Mouse (Mus musculus) midbrain, embryonic 16.5 days (tissue): ENCODE measurements around the gene Fam228b. TPM values are rescaled to one million over a fixed set of nuclear protein-coding genes. Genes with fewer than 3 reads are reported as not detected.
"Not testable (repeated sequence)": the region's sequence is repeated elsewhere in the genome, so short reads cannot be mapped to it uniquely, and the experiment has no call there.

Experiments
- ATAC-seq: fragments of 200-750 bp; cut with Nextera tagmentation; 2 replicates; pipeline ENCODE4 v1.8.0; 2017; ENCODE audit warnings: moderate TSS enrichment
- H3K27ac ChIP-seq: fragments of 300-500 bp; sonication (generic); 2 replicates; pipeline ENCODE4 v1.5.1; 2014; ENCODE audit warnings: mild to moderate bottlenecking, low read length, mixed read lengths
- H3K27me3 ChIP-seq: fragments of 300-500 bp; sonication (generic); 2 replicates; pipeline ENCODE4 v1.6.1; 2014; ENCODE audit warnings: low read depth, low read length, mixed read lengths; ENCODE audit not compliant: control insufficient read depth, insufficient read depth
- H3K36me3 ChIP-seq: fragments of 300-500 bp; sonication (generic); 2 replicates; pipeline ENCODE4 v1.6.1; 2014; ENCODE audit warnings: mild to moderate bottlenecking, low read length, moderate library complexity, mixed read lengths; ENCODE audit not compliant: control insufficient read depth, insufficient read depth
- H3K4me1 ChIP-seq: fragments of 300-500 bp; sonication (generic); 2 replicates; pipeline ENCODE4 v1.6.1; 2014; ENCODE audit warnings: mild to moderate bottlenecking, low read length, mixed read lengths; ENCODE audit not compliant: control insufficient read depth, insufficient read depth
- H3K4me2 ChIP-seq: fragments of 300-500 bp; sonication (generic); 2 replicates; pipeline ENCODE4 v1.6.1; 2014; ENCODE audit warnings: mild to moderate bottlenecking, low read length, mixed read lengths
- H3K4me3 ChIP-seq: fragments of 300-500 bp; sonication (generic); 2 replicates; pipeline ENCODE4 v1.5.1; 2014; ENCODE audit warnings: low read depth, mild to moderate bottlenecking, low read length, moderate library complexity, mixed read lengths
- H3K9ac ChIP-seq: fragments of 300-500 bp; sonication (generic); 2 replicates; pipeline ENCODE4 v1.6.1; 2014; ENCODE audit warnings: low read depth, low read length, mixed read lengths
- H3K9me3 ChIP-seq: fragments of 300-500 bp; sonication (generic); replicated peaks from 2 replicates; pipeline ENCODE4 v1.6.1; 2014; ENCODE audit warnings: mild to moderate bottlenecking, low read length, mixed read lengths; ENCODE audit not compliant: control insufficient read depth, poor library complexity, severe bottlenecking
- WGBS: fragments of 180-500 bp; shearing (Covaris S2); extraction: QIAGEN DNeasy Blood & Tissue Kit; methylation state at CpG from one replicate; pipeline ENCODE4 v1.1.7; 2014; 5-methylcytosine and 5-hydroxymethylcytosine counted together
- polyA plus RNA-seq: library from polyadenylated mRNA; unstranded; fragments of >200 nt; fragmentation: Nextera tagmentation; extraction: Ambion mirVana; gene quantifications from 2 replicates; pipeline ENCODE4 v1.2.1, GENCODE M21; 2015

Gene Fam228b
- polyA plus RNA-seq, 1 experiment from 2014 or later: 8.0 TPM

DNA sequence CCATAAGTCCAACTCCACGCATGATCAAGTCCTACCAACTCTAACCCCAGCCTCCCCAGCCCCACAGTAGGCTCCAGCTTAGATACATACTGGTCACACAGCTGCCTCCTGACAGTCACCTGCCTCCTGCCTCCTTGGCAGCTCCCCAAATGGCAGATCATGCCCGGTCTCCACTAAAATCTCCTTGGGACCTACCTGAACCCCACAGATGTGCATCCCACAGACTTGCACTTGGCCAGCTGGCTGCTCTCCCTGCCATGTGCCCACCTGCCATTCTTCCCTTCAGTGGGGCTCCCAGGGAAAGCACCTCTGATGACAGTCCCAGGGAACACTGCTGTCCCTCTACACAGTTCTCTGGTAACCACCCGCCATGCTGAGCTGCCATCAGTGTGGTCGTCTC is 60.8 kb downstream of the Fam228b start:
- H3K27me3 ChIP-seq: no peaks in the 10 kb centered on the region
- peaks cover 22% of the 10 kb centered on the region for H3K36me3 ChIP-seq
- no peak overlapping the region for H3K4me3 ChIP-seq
- 87% methylated on average over 4 of the region's 4 CpGs for WGBS
- no peaks in the 10 kb centered on the region for H3K9me3 ChIP-seq
- H3K27ac ChIP-seq: no peak overlapping the region
- no peak for ATAC-seq
- H3K4me1 ChIP-seq: no peaks in the 10 kb centered on the region
- no peak overlapping the region for H3K9ac ChIP-seq
- no peak overlapping the region for H3K4me2 ChIP-seq

DNA sequence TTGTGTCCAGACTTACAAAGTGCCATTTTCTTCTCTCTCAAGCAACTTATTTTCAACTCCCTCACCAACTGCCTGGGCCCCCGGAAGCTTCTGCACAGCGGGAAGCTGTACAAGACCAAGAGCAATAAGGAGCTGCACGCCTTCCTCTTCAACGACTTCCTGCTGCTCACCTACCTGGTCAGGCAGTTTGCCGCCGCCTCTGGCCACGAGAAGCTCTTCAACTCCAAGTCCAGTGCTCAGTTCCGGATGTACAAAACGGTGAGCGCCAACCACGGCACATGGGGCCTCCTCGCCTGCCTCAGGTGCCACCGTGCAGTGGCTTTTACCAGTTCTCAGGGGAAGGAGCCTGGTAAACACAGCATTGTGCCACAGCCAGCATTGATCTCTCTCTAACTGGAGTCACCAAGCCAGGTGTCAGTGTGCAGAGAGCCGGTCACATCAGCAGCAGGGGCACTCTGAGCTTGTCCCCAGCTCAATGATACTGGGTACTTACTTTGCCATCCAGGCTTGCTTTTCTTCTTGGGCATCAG is 61.5 kb downstream of the Fam228b start:
- no peaks in the 10 kb centered on the region for H3K27me3 ChIP-seq
- 96% methylated on average over 14 of the region's 14 CpGs for WGBS
- H3K4me1 ChIP-seq: no peaks in the 10 kb centered on the region
- no peaks in the 10 kb centered on the region for H3K9me3 ChIP-seq
- no peak overlapping the region for H3K9ac ChIP-seq
- H3K27ac ChIP-seq: no peak overlapping the region
- no peak overlapping the region for H3K4me3 ChIP-seq
- no peak overlapping the region for H3K4me2 ChIP-seq
- ATAC-seq: no peak
- peaks cover 18% of the 10 kb centered on the region for H3K36me3 ChIP-seq

DNA sequence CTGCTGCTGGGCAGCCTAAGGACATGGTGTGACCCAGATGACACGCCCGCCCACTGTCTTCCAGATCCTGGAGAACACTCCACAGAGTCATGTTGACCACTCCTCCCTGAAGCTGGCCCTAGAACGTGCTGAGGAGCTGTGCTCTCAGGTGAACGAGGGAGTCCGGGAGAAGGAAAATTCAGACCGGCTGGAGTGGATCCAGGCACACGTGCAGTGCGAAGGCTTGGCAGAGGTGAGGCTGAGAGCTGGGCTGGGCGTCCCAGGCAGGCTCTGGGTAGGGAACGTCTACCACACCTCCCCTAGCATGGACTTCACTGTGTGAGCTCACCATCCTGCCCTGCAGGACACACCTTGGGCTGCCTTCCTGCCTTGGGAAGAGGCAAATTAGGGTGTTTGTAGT is 62.2 kb downstream of the Fam228b start:
- Histone ChIP-seq H3K9ac (no peak overlapping the region), H3K4me3 (no peak overlapping the region), H3K4me2 (no peak overlapping the region), H3K36me3 (peaks cover 12% of the 10 kb centered on the region), H3K9me3 (no peaks in the 10 kb centered on the region), H3K27me3 (no peaks in the 10 kb centered on the region), H3K27ac (no peak overlapping the region), H3K4me1 (no peaks in the 10 kb centered on the region)
- ATAC-seq: no peak
- WGBS: 90% methylated on average over 10 of the region's 10 CpGs

DNA sequence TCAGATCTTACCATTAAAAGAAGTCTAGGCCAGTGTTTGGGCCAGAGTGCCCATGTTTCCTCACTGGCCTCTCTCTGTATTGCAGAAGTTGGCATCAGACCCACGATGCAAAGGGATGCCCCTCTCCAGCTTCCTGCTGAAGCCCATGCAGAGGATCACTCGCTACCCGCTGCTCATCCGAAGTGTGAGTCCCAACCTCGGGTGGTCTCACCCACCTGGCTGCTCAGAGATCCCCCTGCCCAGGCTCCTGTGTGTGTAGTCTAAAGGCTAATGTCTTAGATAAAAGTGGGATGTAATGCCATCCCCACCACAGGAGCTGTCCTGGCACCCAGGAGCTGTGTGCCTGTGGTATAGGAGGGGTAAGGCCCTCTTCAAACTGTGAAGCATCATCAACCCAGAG is 62.9 kb downstream of the Fam228b start:
- Histone ChIP-seq H3K27me3 (no peaks in the 10 kb centered on the region), H3K27ac (no peak overlapping the region), H3K4me2 (no peak overlapping the region), H3K9me3 (no peaks in the 10 kb centered on the region), H3K9ac (no peak overlapping the region), H3K4me1 (no peaks in the 10 kb centered on the region), H3K4me3 (no peak overlapping the region), H3K36me3 (peaks cover 14% of the 10 kb centered on the region)
- ATAC-seq: no peak
- WGBS: 96% methylated on average over 5 of the region's 5 CpGs

DNA sequence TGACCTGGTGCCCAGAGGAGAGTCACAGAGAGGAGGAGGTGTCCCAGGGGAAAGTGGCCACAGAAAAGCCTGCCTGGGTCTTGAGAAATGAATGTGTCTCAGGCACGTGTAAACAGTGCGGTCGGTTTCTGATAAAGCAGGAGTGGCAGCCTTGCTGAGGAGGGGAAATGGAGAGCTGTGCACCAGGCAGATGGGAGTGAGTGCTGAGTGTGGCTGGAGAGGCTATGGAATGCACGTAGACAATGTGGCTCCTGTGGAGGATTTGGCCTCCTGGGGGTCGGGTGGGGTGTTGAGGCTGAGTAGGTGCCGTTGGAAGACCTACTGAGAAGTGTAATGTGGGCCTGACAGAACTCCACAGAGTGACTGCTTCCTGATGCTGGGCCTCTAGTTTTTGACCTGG is 63.4 kb downstream of the Fam228b start:
- not testable (repeated sequence) for H3K4me3 ChIP-seq, H3K4me2 ChIP-seq, H3K4me1 ChIP-seq, H3K27ac ChIP-seq, H3K9ac ChIP-seq, ATAC-seq, H3K27me3 ChIP-seq, H3K9me3 ChIP-seq
- 68% methylated on average over 6 of the region's 6 CpGs for WGBS
- peaks cover 14% of the 10 kb centered on the region for H3K36me3 ChIP-seq

DNA sequence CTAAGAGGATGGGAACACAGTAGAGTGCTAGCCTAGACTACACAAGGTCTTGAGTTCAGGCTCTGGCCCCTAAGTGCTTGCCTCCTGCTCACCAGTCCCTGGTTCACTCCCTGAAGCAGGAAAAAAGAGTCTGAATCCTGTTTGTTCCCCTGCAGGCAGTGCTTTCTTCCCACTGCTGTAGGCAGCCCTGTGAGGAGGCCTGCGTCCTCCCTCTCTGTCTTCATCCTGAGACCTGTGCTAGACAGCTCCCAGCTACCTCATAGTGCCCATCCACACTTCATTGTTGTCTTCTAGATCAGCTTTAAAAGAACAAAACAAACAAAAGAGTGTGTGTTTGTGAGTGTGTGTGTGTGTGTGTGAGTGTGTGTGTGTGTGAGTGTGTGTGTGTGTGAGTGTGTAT is 74.5 kb downstream of the Fam228b start:
- no peaks in the 10 kb centered on the region for H3K27me3 ChIP-seq
- no peak overlapping the region for H3K9ac ChIP-seq
- H3K9me3 ChIP-seq: no peaks in the 10 kb centered on the region
- no peak for ATAC-seq
- H3K27ac ChIP-seq: no peak overlapping the region
- 81% methylated on average over 1 of the region's 1 CpGs for WGBS
- no peaks in the 10 kb centered on the region for H3K4me1 ChIP-seq
- H3K4me3 ChIP-seq: no peak overlapping the region
- H3K36me3 ChIP-seq: peaks cover 7% of the 10 kb centered on the region
- H3K4me2 ChIP-seq: no peak overlapping the region

DNA sequence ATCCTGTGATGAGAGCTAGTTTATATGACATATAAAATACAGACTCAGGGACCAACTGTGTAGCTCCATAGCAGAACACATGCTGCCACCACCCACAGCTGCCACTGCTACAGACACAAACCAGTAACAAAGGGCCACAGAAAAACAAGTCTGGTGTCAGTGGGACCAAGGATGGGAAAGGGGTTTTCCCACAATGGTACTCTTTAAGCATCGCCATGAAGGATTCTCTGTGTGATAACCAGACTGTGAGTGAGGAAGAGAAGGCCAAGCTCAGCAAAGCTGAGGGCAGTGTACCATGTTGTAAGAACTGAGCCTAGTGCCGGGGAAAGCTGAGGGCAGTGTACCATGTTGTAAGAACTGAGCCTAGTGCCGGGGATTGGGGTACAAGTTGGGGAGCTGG is 77.9 kb downstream of the Fam228b start:
- WGBS: 85% methylated on average over 3 of the region's 3 CpGs
- no peak for ATAC-seq
- no peak overlapping the region for H3K9ac ChIP-seq
- H3K4me2 ChIP-seq: no peak overlapping the region
- H3K27ac ChIP-seq: no peak overlapping the region
- no peaks in the 10 kb centered on the region for H3K27me3 ChIP-seq
- H3K4me1 ChIP-seq: no peaks in the 10 kb centered on the region
- no peaks in the 10 kb centered on the region for H3K36me3 ChIP-seq
- H3K9me3 ChIP-seq: no peaks in the 10 kb centered on the region
- no peak overlapping the region for H3K4me3 ChIP-seq

Other genes starting within 250 kb of the Fam228b start
- gene Itsn2, start 176.6 kb downstream of the Fam228b start, polyA plus RNA-seq: 19.4 and 20.3 TPM in 2 replicates
- gene Gm3625, start 176.3 kb downstream of the Fam228b start, polyA plus RNA-seq: not detected in 2 replicates
- gene Fam228a, start 30.8 kb downstream of the Fam228b start, polyA plus RNA-seq: 0.69 and 1.1 TPM in 2 replicates
- 15.1 and 17.4 TPM in 2 replicates for gene Pfn4, start 245 bp downstream of the Fam228b start, polyA plus RNA-seq
- 204 TPM in 2 replicates for gene Sf3b6, start 48.3 kb upstream of the Fam228b start, polyA plus RNA-seq
- gene Fkbp1b, start 72.3 kb upstream of the Fam228b start, polyA plus RNA-seq: 36.7 and 43.0 TPM in 2 replicates
- gene Wdcp, start 74.0 kb upstream of the Fam228b start, polyA plus RNA-seq: 12.7 and 14.4 TPM in 2 replicates
- 2.9 and 3.0 TPM in 2 replicates for gene Mfsd2b, start 105.1 kb upstream of the Fam228b start, polyA plus RNA-seq
- gene Ubxn2a, start 138.4 kb upstream of the Fam228b start, polyA plus RNA-seq: 38.7 and 40.9 TPM in 2 replicates
- 8.0 and 9.7 TPM in 2 replicates for gene Atad2b, start 148.1 kb upstream of the Fam228b start, polyA plus RNA-seq